Mouse (Mus musculus): ENCODE measurements around the gene Palm2.

The Palm2 gene

DNA sequence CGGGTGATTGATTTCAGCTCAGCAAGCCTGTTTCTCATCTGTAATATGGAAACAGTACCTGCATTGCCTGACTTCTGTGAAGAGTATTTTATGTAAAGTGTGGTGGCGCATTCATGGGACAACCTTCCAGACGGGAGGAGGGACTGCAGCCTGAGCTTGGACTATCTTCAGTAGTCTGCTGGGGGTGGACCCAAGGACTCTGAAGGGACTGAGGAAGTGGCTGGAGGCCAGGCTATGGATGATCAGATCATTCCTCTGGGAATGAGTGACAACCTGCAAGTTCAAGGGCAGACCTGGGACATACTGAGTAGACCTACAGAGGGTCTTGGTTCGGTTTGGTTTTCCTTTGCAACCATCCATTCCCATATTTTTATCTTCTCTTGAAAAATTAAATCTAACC is 288.2 kb downstream of the Palm2 start:
- Histone ChIP-seq H3K4me3 (replicated peaks; ENCODE audit: low read length) (no peak overlapping the region), H3K9me3 (ENCODE audit: low read length) (0 out of 2 replicates have a peak, but pooled peaks cover 7% of the 10 kb centered on the region), H3K4me1 (replicated peaks; ENCODE audit: low read depth, low read length) (peaks cover 20% of the 10 kb centered on the region), H3K36me3 (ENCODE audit: insufficient read depth, low read length) (no peaks in the 10 kb centered on the region), H3K27me3 (ENCODE audit: insufficient read depth, low read length) (no peaks in the 10 kb centered on the region)
- no peak for TF ChIP-seq NANOG (IDR thresholded peaks at IDR 0.05; ENCODE audit: borderline replicate concordance, low read length)
- TF ChIP-seq CTCF (conservative IDR thresholded peaks at IDR 0.05; ENCODE audit: low read length) = no peak
- TF ChIP-seq POU5F1 (IDR thresholded peaks at IDR 0.05; ENCODE audit: borderline replicate concordance, low read length) = no peak

GRCm38 (mm10) chr4:57723659-57724058 is 289.6 kb downstream of the Palm2 start:
- H3K4me3 ChIP-seq (replicated peaks; ENCODE audit: low read length) = no peak overlapping the region
- no peaks in the 10 kb centered on the region for H3K36me3 ChIP-seq (ENCODE audit: insufficient read depth, low read length)
- H3K27me3 ChIP-seq (ENCODE audit: insufficient read depth, low read length) = no peaks in the 10 kb centered on the region
- TF ChIP-seq CTCF (conservative IDR thresholded peaks at IDR 0.05; ENCODE audit: low read length) = no peak; the same call in 1 of the 2 replicates
- TF ChIP-seq NANOG (IDR thresholded peaks at IDR 0.05; ENCODE audit: borderline replicate concordance, low read length) = no peak
- TF ChIP-seq POU5F1 (IDR thresholded peaks at IDR 0.05; ENCODE audit: borderline replicate concordance, low read length) = no peak
- peaks cover 18% of the 10 kb centered on the region for H3K4me1 ChIP-seq (replicated peaks; ENCODE audit: low read depth, low read length)
- 0 out of 2 replicates have a peak, but pooled peaks cover 5% of the 10 kb centered on the region for H3K9me3 ChIP-seq (ENCODE audit: low read length)

- no peaks in the 10 kb centered on the region for H3K36me3 ChIP-seq (ENCODE audit: insufficient read depth, low read length)
- no peaks in the 10 kb centered on the region for H3K27me3 ChIP-seq (ENCODE audit: insufficient read depth, low read length)
- TF ChIP-seq NANOG (IDR thresholded peaks at IDR 0.05; ENCODE audit: borderline replicate concordance, low read length) (no peak), CTCF (conservative IDR thresholded peaks at IDR 0.05; ENCODE audit: low read length) (no peak), POU5F1 (IDR thresholded peaks at IDR 0.05; ENCODE audit: borderline replicate concordance, low read length) (no peak)
- H3K9me3 ChIP-seq (ENCODE audit: low read length) = no peaks in the 10 kb centered on the region
- peaks cover 15% of the 10 kb centered on the region for H3K4me1 ChIP-seq (replicated peaks; ENCODE audit: low read depth, low read length)
- H3K4me3 ChIP-seq (replicated peaks; ENCODE audit: low read length) = no peak overlapping the region
Measured at GRCm38 (mm10) chr4:57725569-57725968, 291.5 kb downstream of the Palm2 start.

- H3K9me3 ChIP-seq (ENCODE audit: low read length) = no peaks in the 10 kb centered on the region
- no peaks in the 10 kb centered on the region for H3K27me3 ChIP-seq (ENCODE audit: insufficient read depth, low read length)
- H3K4me1 ChIP-seq (replicated peaks; ENCODE audit: low read depth, low read length) = no peaks in the 10 kb centered on the region
- no peak overlapping the region for H3K4me3 ChIP-seq (replicated peaks; ENCODE audit: low read length)
- H3K36me3 ChIP-seq (ENCODE audit: insufficient read depth, low read length) = no peaks in the 10 kb centered on the region
- TF ChIP-seq POU5F1 (IDR thresholded peaks at IDR 0.05; ENCODE audit: borderline replicate concordance, low read length) (no peak), NANOG (IDR thresholded peaks at IDR 0.05; ENCODE audit: borderline replicate concordance, low read length) (no peak), CTCF (conservative IDR thresholded peaks at IDR 0.05; ENCODE audit: low read length) (no peak)
Measured at GRCm38 (mm10) chr4:57728611-57729183, 294.6 kb downstream of the Palm2 start.

- H3K4me3 ChIP-seq (replicated peaks; ENCODE audit: low read length) = no peak overlapping the region
- H3K9me3 ChIP-seq (ENCODE audit: low read length) = no peaks in the 10 kb centered on the region
- H3K27me3 ChIP-seq (ENCODE audit: insufficient read depth, low read length) = no peaks in the 10 kb centered on the region
- H3K4me1 ChIP-seq (replicated peaks; ENCODE audit: low read depth, low read length) = no peaks in the 10 kb centered on the region
- TF ChIP-seq CTCF (conservative IDR thresholded peaks at IDR 0.05; ENCODE audit: low read length) = no peak
- no peak for TF ChIP-seq NANOG (IDR thresholded peaks at IDR 0.05; ENCODE audit: borderline replicate concordance, low read length)
- no peak for TF ChIP-seq POU5F1 (IDR thresholded peaks at IDR 0.05; ENCODE audit: borderline replicate concordance, low read length)
- no peaks in the 10 kb centered on the region for H3K36me3 ChIP-seq (ENCODE audit: insufficient read depth, low read length)
Measured at GRCm38 (mm10) chr4:57730047-57730446, 296.0 kb downstream of the Palm2 start.

GRCm38 (mm10) chr4:57730801-57731598 is 297.0 kb downstream of the Palm2 start:
- no peaks in the 10 kb centered on the region for H3K36me3 ChIP-seq (ENCODE audit: insufficient read depth, low read length)
- TF ChIP-seq POU5F1 (IDR thresholded peaks at IDR 0.05; ENCODE audit: borderline replicate concordance, low read length) (no peak), CTCF (conservative IDR thresholded peaks at IDR 0.05; ENCODE audit: low read length) (no peak), NANOG (IDR thresholded peaks at IDR 0.05; ENCODE audit: borderline replicate concordance, low read length) (no peak)

GRCm38 (mm10) chr4:57732351-57732750 is 298.3 kb downstream of the Palm2 start:
- TF ChIP-seq POU5F1 (IDR thresholded peaks at IDR 0.05; ENCODE audit: borderline replicate concordance, low read length) (no peak), NANOG (IDR thresholded peaks at IDR 0.05; ENCODE audit: borderline replicate concordance, low read length) (no peak), CTCF (conservative IDR thresholded peaks at IDR 0.05; ENCODE audit: low read length) (no peak)
- H3K36me3 ChIP-seq (ENCODE audit: insufficient read depth, low read length) = no peaks in the 10 kb centered on the region
- H3K9me3 ChIP-seq (ENCODE audit: low read length) = no peaks in the 10 kb centered on the region
- no peak overlapping the region for H3K4me3 ChIP-seq (replicated peaks; ENCODE audit: low read length)
- peaks cover 3% of the 10 kb centered on the region; the same call in 1 of the 2 replicates for H3K27me3 ChIP-seq (ENCODE audit: insufficient read depth, low read length)
- H3K4me1 ChIP-seq (replicated peaks; ENCODE audit: low read depth, low read length) = no peaks in the 10 kb centered on the region

More at GRCm38 (mm10) chr4:57730801-57731598, 297.0 kb downstream of the Palm2 start:
- no peak overlapping the region for H3K4me3 ChIP-seq (replicated peaks; ENCODE audit: low read length)
- no peaks in the 10 kb centered on the region for H3K4me1 ChIP-seq (replicated peaks; ENCODE audit: low read depth, low read length)
- H3K9me3 ChIP-seq (ENCODE audit: low read length) = no peaks in the 10 kb centered on the region
- H3K27me3 ChIP-seq (ENCODE audit: insufficient read depth, low read length) = no peaks in the 10 kb centered on the region

DNA sequence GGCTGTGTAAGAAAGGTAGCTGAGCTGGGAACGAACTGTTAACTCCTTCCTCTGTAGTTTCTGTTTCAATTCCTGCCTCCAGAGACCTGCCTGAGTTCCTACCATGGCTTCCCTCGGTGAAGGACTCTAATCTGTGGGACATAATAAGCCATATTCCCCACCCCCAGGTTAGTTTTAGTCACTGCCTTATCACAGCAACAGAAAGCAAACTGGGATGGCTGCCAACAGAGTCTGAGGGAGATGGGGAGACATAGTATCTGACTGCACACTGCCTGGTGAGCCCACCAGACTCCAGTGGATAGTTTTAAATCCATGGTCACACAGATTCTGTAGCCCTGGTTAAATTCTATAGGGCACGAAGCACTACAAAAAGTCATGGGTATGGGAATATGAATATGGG is 299.4 kb downstream of the Palm2 start:
- TF ChIP-seq POU5F1 (IDR thresholded peaks at IDR 0.05; ENCODE audit: borderline replicate concordance, low read length) = no peak
- no peak for TF ChIP-seq NANOG (IDR thresholded peaks at IDR 0.05; ENCODE audit: borderline replicate concordance, low read length)
- TF ChIP-seq CTCF (conservative IDR thresholded peaks at IDR 0.05; ENCODE audit: low read length) = no peak
- no peaks in the 10 kb centered on the region for H3K9me3 ChIP-seq (ENCODE audit: low read length)
- H3K36me3 ChIP-seq (ENCODE audit: insufficient read depth, low read length) = no peaks in the 10 kb centered on the region
- no peaks in the 10 kb centered on the region for H3K4me1 ChIP-seq (replicated peaks; ENCODE audit: low read depth, low read length)
- H3K27me3 ChIP-seq (ENCODE audit: insufficient read depth, low read length) = peaks cover 3% of the 10 kb centered on the region; the same call in 1 of the 2 replicates
- no peak overlapping the region for H3K4me3 ChIP-seq (replicated peaks; ENCODE audit: low read length)

Measured in E14TG2a.4 (cell line).